Mouse (Mus musculus) E14TG2a.4 (cell line): ENCODE data around the gene Satb1.

ENCODE experiments used
- CTCF ChIP-seq: conservative IDR thresholded peaks from 2 replicates; pipeline ENCODE4 v1.5.1; 2014; ENCODE audit warnings: low read length
- NANOG ChIP-seq: IDR thresholded peaks from 2 replicates; pipeline ENCODE4 v1.6.1; 2014; ENCODE audit warnings: borderline replicate concordance, low read length, mixed read lengths
- POU5F1 ChIP-seq: IDR thresholded peaks from 2 replicates; pipeline ENCODE4 v1.6.1; 2014; ENCODE audit warnings: low read length, borderline replicate concordance

DNA sequence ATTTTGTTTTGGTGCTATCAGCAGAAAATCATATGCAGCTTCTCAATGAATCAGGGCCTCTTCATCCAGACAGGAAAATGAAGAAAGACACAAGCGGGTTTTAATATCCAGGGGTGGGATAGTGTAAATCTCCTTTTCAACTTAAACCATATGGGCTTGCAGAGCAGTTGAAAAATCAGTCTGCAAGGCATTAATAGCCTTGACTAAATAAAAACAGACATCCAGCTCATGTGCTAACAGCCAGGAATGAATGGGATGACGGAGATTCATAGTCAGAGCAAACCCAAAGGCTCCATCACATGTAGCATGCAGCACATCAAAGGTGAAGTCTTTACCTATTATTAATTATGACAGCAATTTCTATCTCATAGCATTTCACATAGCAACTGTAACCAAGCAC is 142.6 kb downstream of the Satb1 start:
- TF ChIP-seq CTCF (no peak), POU5F1 (no peak), NANOG (no peak)
